Mouse (Mus musculus) neural tube, embryonic 12.5 days (tissue): ENCODE measurements around the gene Olfr1026. TPM values are rescaled to one million over a fixed set of nuclear protein-coding genes. Genes with fewer than 3 reads are reported as not detected.

Experiments used
- ATAC-seq: fragments of 200-750 bp; cut with Nextera tagmentation; 2 replicates; pipeline ENCODE4 v1.8.0; 2017; ENCODE audit warnings: low read depth, mild to moderate bottlenecking, moderate TSS enrichment, moderate library complexity; ENCODE audit not compliant: low FRiP score
- H3K27ac ChIP-seq: fragments of 300-500 bp; sonication (generic); 2 replicates; pipeline ENCODE4 v1.5.1; 2016
- H3K27me3 ChIP-seq: fragments of 300-500 bp; sonication (generic); replicated peaks from 2 replicates; pipeline ENCODE4 v1.6.1; 2016; ENCODE audit warnings: mild to moderate bottlenecking
- H3K36me3 ChIP-seq: fragments of 300-500 bp; sonication (generic); 2 replicates; pipeline ENCODE4 v1.6.1; 2016; ENCODE audit warnings: mild to moderate bottlenecking
- H3K4me1 ChIP-seq: fragments of 300-500 bp; sonication (generic); 2 replicates; pipeline ENCODE4 v1.6.1; 2016
- H3K4me2 ChIP-seq: fragments of 300-500 bp; sonication (generic); replicated peaks from 2 replicates; pipeline ENCODE4 v1.6.1; 2016; ENCODE audit warnings: mild to moderate bottlenecking
- H3K4me3 ChIP-seq: fragments of 300-500 bp; sonication (generic); 2 replicates; pipeline ENCODE4 v1.5.1; 2016
- H3K9ac ChIP-seq: fragments of 300-500 bp; sonication (generic); 2 replicates; pipeline ENCODE4 v1.6.1; 2016; ENCODE audit warnings: mild to moderate bottlenecking
- H3K9me3 ChIP-seq: fragments of 300-500 bp; sonication (generic); 2 replicates; pipeline ENCODE4 v1.6.1; 2016; ENCODE audit warnings: mild to moderate bottlenecking
- WGBS: fragments of 180-500 bp; shearing (Covaris S2); methylation state at CpG from one replicate; pipeline ENCODE4 v1.1.7; 2016; 5-methylcytosine and 5-hydroxymethylcytosine counted together
- polyA plus RNA-seq: library from polyadenylated mRNA; unstranded; fragments of >200 nt; fragmentation: Nextera tagmentation; extraction: Ambion mirVana; gene quantifications from 2 replicates; pipeline ENCODE4 v1.2.1, GENCODE M21; 2016

Gene Olfr1026
- polyA plus RNA-seq = not detected in 2 replicates

- Histone ChIP-seq H3K4me2 (no peak within 1 kb of the TSS), H3K4me3 (no peak within 1 kb of the TSS), H3K9me3 (no peaks in the 10 kb centered on the region), H3K27me3 (no peaks in the 10 kb centered on the region), H3K9ac (no peak within 1 kb of the TSS), H3K27ac (no peak within 1 kb of the TSS), H3K36me3 (no peaks in the 10 kb centered on the region), H3K4me1 (no peaks in the 10 kb centered on the region)
- no peak for ATAC-seq
- WGBS = 85% methylated on average over 3 of the region's 3 CpGs
Measured at GRCm38 (mm10) chr2:85921258-85921657, at the start of gene Olfr1026. Gene Olfr1026 (plus strand): TSS chr2:85921558.

- Histone ChIP-seq H3K4me2 (no peak within 1 kb of the TSS), H3K4me3 (no peak within 1 kb of the TSS), H3K9me3 (no peaks in the 10 kb centered on the region), H3K27ac (no peak within 1 kb of the TSS), H3K27me3 (no peaks in the 10 kb centered on the region), H3K36me3 (no peaks in the 10 kb centered on the region), H3K9ac (no peak within 1 kb of the TSS), H3K4me1 (no peaks in the 10 kb centered on the region)
- WGBS = 80% methylated on average over 2 of the region's 2 CpGs
- no peak for ATAC-seq
Measured at GRCm38 (mm10) chr2:85885340-85885739, 36.0 kb upstream of the Olfr1026 start, which contains the start of gene Olfr1023. Gene Olfr1023 (plus strand): TSS chr2:85885640.

DNA sequence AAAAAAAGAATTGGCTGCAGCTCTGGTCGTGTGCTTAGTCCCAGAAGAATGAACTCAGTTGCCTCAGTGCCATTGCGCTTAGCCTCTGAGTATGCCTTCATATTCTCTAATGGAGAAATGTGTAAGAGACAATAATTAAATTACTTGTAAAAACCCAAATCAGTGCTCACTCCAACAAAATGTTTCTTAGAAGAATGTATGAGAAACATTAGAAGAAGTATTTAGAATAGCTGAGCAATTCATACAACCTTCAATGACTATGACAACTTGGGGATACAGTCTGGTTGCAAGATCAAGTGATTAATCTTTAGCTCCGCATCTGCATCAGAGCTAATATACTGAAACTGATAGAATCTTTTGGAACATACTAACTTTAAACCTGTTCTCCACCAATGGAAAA lies 16.4 kb upstream of the Olfr1026 start, which contains the start of gene Olfr1024:
Gene Olfr1024, minus strand, starts transcription at position 101 of the 400 bp plus-strand sequence.
- Histone ChIP-seq H3K9ac (no peak within 1 kb of the TSS), H3K36me3 (no peaks in the 10 kb centered on the region), H3K4me1 (no peaks in the 10 kb centered on the region), H3K27me3 (no peaks in the 10 kb centered on the region), H3K9me3 (no peaks in the 10 kb centered on the region), H3K4me3 (no peak within 1 kb of the TSS), H3K27ac (no peak within 1 kb of the TSS), H3K4me2 (no peak within 1 kb of the TSS)
- 84% methylated on average over 3 of the region's 3 CpGs for WGBS
- ATAC-seq = no peak

DNA sequence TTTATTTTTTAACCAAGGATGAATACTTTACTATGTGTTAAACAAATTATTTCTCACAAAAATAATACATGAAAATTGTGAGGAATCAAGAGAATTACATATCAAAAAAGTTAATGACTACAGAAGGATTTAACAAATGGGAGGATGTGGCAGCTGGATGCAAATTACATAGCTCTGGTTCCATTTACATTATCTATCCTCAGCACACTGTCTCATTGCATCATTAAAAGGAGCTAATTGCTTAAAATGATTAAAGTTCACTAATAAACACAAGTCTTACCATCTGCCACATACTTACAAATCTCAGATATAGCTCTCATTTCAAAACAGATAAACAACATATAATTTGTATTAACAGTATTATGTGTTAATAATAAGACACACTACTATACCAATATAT lies 8.2 kb upstream of the Olfr1026 start:
- no peak overlapping the region for H3K4me2 ChIP-seq
- no peaks in the 10 kb centered on the region for H3K9me3 ChIP-seq
- H3K36me3 ChIP-seq = no peaks in the 10 kb centered on the region
- no peaks in the 10 kb centered on the region for H3K4me1 ChIP-seq
- H3K27me3 ChIP-seq = no peaks in the 10 kb centered on the region
- no peak for ATAC-seq
- no peak overlapping the region for H3K27ac ChIP-seq
- H3K4me3 ChIP-seq = no peak overlapping the region
- H3K9ac ChIP-seq = no peak overlapping the region

DNA sequence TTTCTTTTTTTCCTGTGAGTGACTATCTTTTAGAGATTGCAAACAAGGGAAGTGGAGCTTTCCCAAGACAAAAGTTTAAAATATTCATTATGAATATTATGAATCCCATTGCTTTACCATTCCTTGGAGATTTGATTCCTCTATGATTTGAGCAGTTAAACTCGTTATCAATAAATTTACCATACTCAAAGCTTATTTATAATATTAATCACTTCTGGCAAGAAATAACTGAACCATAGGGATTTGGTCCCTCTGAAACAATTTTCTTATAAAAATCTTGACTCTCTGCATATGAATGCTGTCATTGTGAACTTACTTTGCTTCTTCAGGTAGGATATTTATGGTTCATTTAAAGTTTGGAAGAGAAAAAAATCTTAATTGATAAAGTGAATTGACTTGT lies 6.5 kb upstream of the Olfr1026 start, which contains the start of gene Olfr1025-ps1:
Gene Olfr1025-ps1, plus strand, starts transcription at position 301 of the 400 bp plus-strand sequence.
- Histone ChIP-seq H3K4me2 (no peak within 1 kb of the TSS), H3K36me3 (no peaks in the 10 kb centered on the region), H3K9me3 (no peaks in the 10 kb centered on the region), H3K4me3 (no peak within 1 kb of the TSS), H3K27ac (no peak within 1 kb of the TSS), H3K27me3 (no peaks in the 10 kb centered on the region), H3K4me1 (no peaks in the 10 kb centered on the region), H3K9ac (no peak within 1 kb of the TSS)
- no peak for ATAC-seq
- 59% methylated on average over 1 of the region's 1 CpGs for WGBS

DNA sequence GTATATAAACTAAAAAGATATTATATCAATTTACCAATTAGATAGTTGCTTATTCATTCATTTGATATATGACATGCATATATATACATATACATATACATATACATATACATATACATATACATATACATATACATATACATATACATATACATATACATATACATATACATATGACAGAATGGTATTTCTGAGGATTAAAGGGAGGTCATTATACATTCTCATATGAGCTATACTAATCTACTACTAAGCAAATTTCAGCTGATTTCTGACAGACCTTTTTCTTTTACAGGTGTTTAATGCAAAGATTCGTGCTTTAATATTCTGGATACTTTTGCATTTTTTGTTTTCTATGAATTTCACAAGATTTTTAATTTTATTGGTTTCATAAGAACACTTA lies 28.8 kb downstream of the Olfr1026 start, which contains the start of gene Olfr1028:
Gene Olfr1028, plus strand, starts transcription at position 301 of the 400 bp plus-strand sequence.
- Histone ChIP-seq H3K36me3 (no peaks in the 10 kb centered on the region), H3K9me3 (no peaks in the 10 kb centered on the region), H3K4me1 (no peaks in the 10 kb centered on the region), H3K4me2 (no peak within 1 kb of the TSS), H3K4me3 (no peak within 1 kb of the TSS), H3K27me3 (no peaks in the 10 kb centered on the region), H3K27ac (no peak within 1 kb of the TSS), H3K9ac (no peak within 1 kb of the TSS)
- no peak for ATAC-seq
- WGBS = 84% methylated on average over 1 of the region's 1 CpGs

DNA sequence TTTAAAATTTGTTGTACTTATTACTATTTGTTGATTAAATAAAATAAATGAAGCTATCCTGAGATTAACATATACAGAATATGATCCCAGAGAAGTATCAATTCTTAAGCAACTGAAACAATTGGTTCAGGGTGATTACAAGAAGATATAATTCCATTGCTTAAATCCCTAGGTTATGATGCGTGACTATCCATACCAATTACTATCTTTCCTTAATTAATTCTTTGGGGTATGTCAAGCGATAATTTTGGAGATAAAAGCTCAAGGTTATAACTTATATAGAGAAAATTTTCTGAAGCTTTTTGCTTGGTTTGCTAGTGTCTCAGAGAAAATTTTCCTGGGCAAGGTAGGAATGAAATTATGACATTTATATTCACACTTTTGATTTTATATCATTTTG lies 52.2 kb downstream of the Olfr1026 start, which contains the start of gene Olfr1029:
Gene Olfr1029, plus strand, starts transcription at position 301 of the 400 bp plus-strand sequence.
- Histone ChIP-seq H3K36me3 (no peaks in the 10 kb centered on the region), H3K4me1 (no peaks in the 10 kb centered on the region), H3K4me3 (no peak within 1 kb of the TSS), H3K27ac (no peak within 1 kb of the TSS), H3K9me3 (no peaks in the 10 kb centered on the region), H3K9ac (no peak within 1 kb of the TSS), H3K4me2 (no peak within 1 kb of the TSS), H3K27me3 (no peaks in the 10 kb centered on the region)
- ATAC-seq = no peak
- WGBS = 88% methylated on average over 2 of the region's 2 CpGs

Other genes with a start within 250 kb of the Olfr1026 start
- not detected in 2 replicates for gene Olfr1006, start 242.8 kb upstream of the Olfr1026 start, polyA plus RNA-seq
- not detected in 2 replicates for gene Olfr1008, start 232.1 kb upstream of the Olfr1026 start, polyA plus RNA-seq
- gene Olfr1009, start 206.1 kb upstream of the Olfr1026 start, polyA plus RNA-seq = not detected in 2 replicates
- not detected in 2 replicates for gene Olfr1012, start 158.8 kb upstream of the Olfr1026 start, polyA plus RNA-seq
- gene Olfr1013, start 154.5 kb upstream of the Olfr1026 start, polyA plus RNA-seq = not detected in 2 replicates
- gene Olfr1014, start 148.8 kb upstream of the Olfr1026 start, polyA plus RNA-seq = not detected in 2 replicates
- not detected in 2 replicates for gene Olfr1015, start 139.5 kb upstream of the Olfr1026 start, polyA plus RNA-seq
- not detected in 2 replicates for gene Olfr1016, start 119.0 kb upstream of the Olfr1026 start, polyA plus RNA-seq
- gene Olfr1018, start 103.1 kb upstream of the Olfr1026 start, polyA plus RNA-seq = not detected in 2 replicates
- not detected in 2 replicates for gene Olfr1019, start 76.1 kb upstream of the Olfr1026 start, polyA plus RNA-seq
- not detected in 2 replicates for gene Olfr1020, start 74.5 kb upstream of the Olfr1026 start, polyA plus RNA-seq
- gene Olfr1022, start 53.0 kb upstream of the Olfr1026 start, polyA plus RNA-seq = not detected in 2 replicates
- gene Olfr1023, start 35.9 kb upstream of the Olfr1026 start, polyA plus RNA-seq = not detected in 2 replicates
- gene Olfr1024, start 16.5 kb upstream of the Olfr1026 start, polyA plus RNA-seq = not detected in 2 replicates
- gene Olfr1025-ps1, start 6.4 kb upstream of the Olfr1026 start, polyA plus RNA-seq = not detected in 2 replicates
- not detected in 2 replicates for gene Olfr1028, start 28.9 kb downstream of the Olfr1026 start, polyA plus RNA-seq
- gene Olfr1029, start 52.3 kb downstream of the Olfr1026 start, polyA plus RNA-seq = not detected in 2 replicates
- not detected in 2 replicates for gene Olfr1030, start 57.7 kb downstream of the Olfr1026 start, polyA plus RNA-seq
- not detected in 2 replicates for gene Olfr1031, start 68.7 kb downstream of the Olfr1026 start, polyA plus RNA-seq
- gene Olfr1032, start 84.0 kb downstream of the Olfr1026 start, polyA plus RNA-seq = not detected in 2 replicates
- not detected in 2 replicates for gene Olfr1033, start 99.1 kb downstream of the Olfr1026 start, polyA plus RNA-seq
- gene Olfr1034, start 124.3 kb downstream of the Olfr1026 start, polyA plus RNA-seq = not detected in 2 replicates
- not detected in 2 replicates for gene Olfr1036, start 152.4 kb downstream of the Olfr1026 start, polyA plus RNA-seq
- gene Olfr1037, start 165.8 kb downstream of the Olfr1026 start, polyA plus RNA-seq = not detected in 2 replicates
- not detected in 2 replicates for gene Olfr1039, start 214.4 kb downstream of the Olfr1026 start, polyA plus RNA-seq
- gene Olfr1040, start 225.2 kb downstream of the Olfr1026 start, polyA plus RNA-seq = not detected in 2 replicates
- gene Olfr1042, start 240.3 kb downstream of the Olfr1026 start, polyA plus RNA-seq = not detected in 2 replicates
- not detected in 2 replicates for gene Olfr1043, start 246.0 kb downstream of the Olfr1026 start, polyA plus RNA-seq